8 mouse cellular contexts compared by ENCODE assay signal in genomic region chr5:110779998-110780760, GRCm38 (mm10). TPM values are rescaled to one million over a fixed set of nuclear protein-coding genes. Genes with fewer than 3 reads are reported as not detected.
DNase-seq lines count a peak whose midpoint lies in the region; ATAC-seq and TF ChIP-seq lines count a peak whose summit lies in the region.

Pus1 (minus strand) TSS chr5:110780659.

- no peak for TF ChIP-seq CTCF in MEL (IDR thresholded peaks at IDR 0.05 in 2 of 3, conservative IDR thresholded peaks at IDR 0.05 in 1 of 3; ENCODE audit: control insufficient read depth in 1 of 3, insufficient read depth in 1 of 3, low read depth in 2 of 3, low read length in 3 of 3, poor library complexity in 1 of 3, severe bottlenecking in 1 of 3)
- TF ChIP-seq CTCF in cerebellum, adult 2 months (IDR thresholded peaks at IDR 0.05; ENCODE audit: borderline replicate concordance, insufficient read depth, low read depth, low read length) = no peak

- under 1% methylated on average over 57 of the region's 57 CpGs for WGBS in cerebellum, adult 2 months
- WGBS in lung, embryonic 16.5 days = under 1% methylated on average over 57 of the region's 57 CpGs

- H3K4me3 ChIP-seq in MEL (ENCODE audit: control insufficient read depth in 1 of 2, insufficient read depth in 1 of 2, low read depth in 2 of 2, low read length in 2 of 2) = peak within 1 kb of the TSS; percentile 96 to 100
- H3K4me3 ChIP-seq in cerebellum, adult 2 months (replicated peaks; ENCODE audit: insufficient read depth, low read depth, low read length) = peak within 1 kb of the TSS; percentile 83
- H3K4me3 ChIP-seq in lung, embryonic 16.5 days (ENCODE audit: low read length) = peak within 1 kb of the TSS; percentile 83

- peak within 1 kb of the TSS; percentile 94 for H3K9ac ChIP-seq in MEL (ENCODE audit: control insufficient read depth, low read depth, low read length, poor library complexity, severe bottlenecking)
- peak within 1 kb of the TSS; percentile 84 for H3K9ac ChIP-seq in lung, embryonic 16.5 days (ENCODE audit: low read length)

- H3K79me2 ChIP-seq in MEL (ENCODE audit: control insufficient read depth, insufficient read depth, low read length, poor library complexity) = peaks cover 40% of the 10 kb centered on the region

- H3K27ac ChIP-seq in MEL (ENCODE audit: control insufficient read depth, low read depth, low read length) = peak within 1 kb of the TSS; percentile 40
- 0 out of 2 replicates have a peak within 1 kb of the TSS, but pooled peaks have one; percentile 4 for H3K27ac ChIP-seq in cerebellum, adult 2 months (ENCODE audit: insufficient read depth, low read length)
- H3K27ac ChIP-seq in lung, embryonic 16.5 days (ENCODE audit: low read length) = peak within 1 kb of the TSS; percentile 55; the same call in 1 of the 2 replicates

- no peaks in the 10 kb centered on the region for H3K27me3 ChIP-seq in MEL (ENCODE audit: control insufficient read depth in 1 of 2, insufficient read depth in 2 of 2, low read length in 2 of 2)
- H3K27me3 ChIP-seq in cerebellum, adult 2 months (ENCODE audit: control insufficient read depth, insufficient read depth, low read length) = no peaks in the 10 kb centered on the region
- H3K27me3 ChIP-seq in lung, embryonic 16.5 days (ENCODE audit: control insufficient read depth, insufficient read depth, low read depth, low read length) = no peaks in the 10 kb centered on the region

- peak within 1 kb of the TSS; percentile 92 for H3K4me2 ChIP-seq in lung, embryonic 16.5 days (ENCODE audit: low read depth, low read length)

- peaks cover 6 to 9% of the 10 kb centered on the region in 2 experiments for H3K36me3 ChIP-seq in MEL (ENCODE audit: control insufficient read depth in 1 of 2, insufficient read depth in 2 of 2, low read length in 2 of 2)
- H3K36me3 ChIP-seq in lung, embryonic 16.5 days (ENCODE audit: control insufficient read depth, insufficient read depth, low read length) = peaks cover 10% of the 10 kb centered on the region

- TF ChIP-seq POLR2A in MEL (IDR thresholded peaks at IDR 0.05; ENCODE audit: control insufficient read depth in 1 of 2, insufficient read depth in 1 of 2, low read depth in 1 of 2, low read length in 2 of 2, poor library complexity in 1 of 2) = peak in 1 of 2 experiments; percentile 78; a peak in 2 of 4 replicates
- TF ChIP-seq POLR2A in cerebellum, adult 2 months (IDR thresholded peaks at IDR 0.05; ENCODE audit: borderline replicate concordance, insufficient read depth, low read length) = peak; percentile 53; the same call in 1 of the 2 replicates

- peak; percentile 90 for DNase-seq in MEL (ENCODE audit: low read depth, low spot score)
- peak; percentile 92 to 94 for DNase-seq in cerebellum, adult 2 months
- DNase-seq in forelimb bud, embryonic 11.5 days (ENCODE audit: low read depth, low spot score) = peak; percentile 85
- DNase-seq in layer of hippocampus, adult 9-10 months (ENCODE audit: low spot score) = peak; percentile 63
- peak; percentile 87 for DNase-seq in ovary, postnatal 10 days (ENCODE audit: low spot score)
- peak; percentile 68 to 74 for DNase-seq in thymus, postnatal 10 days (ENCODE audit: low spot score in 2 of 2)

- ATAC-seq in hematopoietic stem cell, adult 5-6 weeks (replicated peaks in 1 of 2; ENCODE audit: insufficient read depth in 1 of 2, low FRiP score in 2 of 2, low TSS enrichment in 1 of 2, low read depth in 1 of 2, poor library complexity in 2 of 2, severe bottlenecking in 2 of 2) = peak; percentile 79 to 84
- peak; percentile 93 for ATAC-seq in lung, embryonic 16.5 days (ENCODE audit: low read depth)

- H3K9me3 ChIP-seq in MEL (replicated peaks; ENCODE audit: insufficient read depth, low read length) = no peaks in the 10 kb centered on the region
- H3K9me3 ChIP-seq in lung, embryonic 16.5 days (ENCODE audit: control insufficient read depth, low read length) = no peaks in the 10 kb centered on the region

- TF ChIP-seq RAD21 in MEL (IDR thresholded peaks at IDR 0.05; ENCODE audit: low read depth, low read length) = no peak

- TF ChIP-seq EP300 in MEL (IDR thresholded peaks at IDR 0.05; ENCODE audit: low read depth in 1 of 2, low read length in 2 of 2) = peak in 1 of 2 experiments; percentile 25; a peak in 1 of 4 replicates

- H3K4me1 ChIP-seq in MEL (ENCODE audit: control insufficient read depth in 1 of 2, insufficient read depth in 2 of 2, low read length in 2 of 2) = peaks cover 2 to 16% of the 10 kb centered on the region in 2 experiments; a peak in 3 of 4 replicates
- H3K4me1 ChIP-seq in cerebellum, adult 2 months (ENCODE audit: control insufficient read depth, insufficient read depth, low read length) = no peaks in the 10 kb centered on the region; the same call in 1 of the 2 replicates
- H3K4me1 ChIP-seq in lung, embryonic 16.5 days (replicated peaks; ENCODE audit: control insufficient read depth, insufficient read depth, low read length) = peaks cover 15% of the 10 kb centered on the region

TF ChIP-seq in MEL, 35 proteins besides CTCF, POLR2A, EP300 and RAD21:
- TF ChIP-seq MYC (IDR thresholded peaks at IDR 0.05; ENCODE audit: low read depth, low read length) (peak; percentile 98), ZKSCAN1 (IDR thresholded peaks at IDR 0.05; ENCODE audit: low read depth, low read length) (no peak), ZMIZ1 (IDR thresholded peaks at IDR 0.05; ENCODE audit: low read depth, low read length) (no peak), USF2 (IDR thresholded peaks at IDR 0.05; ENCODE audit: borderline replicate concordance in 1 of 2, insufficient read depth in 1 of 2, low read depth in 1 of 2, low read length in 2 of 2) (peak in 1 of 2 experiments; percentile 54; a peak in 1 of 4 replicates), TBP (IDR thresholded peaks at IDR 0.05; ENCODE audit: low read depth, low read length) (peak; percentile 66; the same call in 1 of the 2 replicates), ZNF384 (IDR thresholded peaks at IDR 0.05; ENCODE audit: low read depth, low read length) (no peak), CHD1 (IDR thresholded peaks at IDR 0.05; ENCODE audit: low read depth, low read length) (no peak), MXI1 (IDR thresholded peaks at IDR 0.05; ENCODE audit: low read depth, low read length) (peak; percentile 99), UBTF (IDR thresholded peaks at IDR 0.05; ENCODE audit: borderline replicate concordance, insufficient read depth, low read depth, low read length) (no peak), ELF1 (IDR thresholded peaks at IDR 0.05; ENCODE audit: low read depth, low read length) (peak; percentile 98), MEF2A (IDR thresholded peaks at IDR 0.05; ENCODE audit: extremely low read depth, insufficient replicate concordance, low read depth, low read length, poor library complexity, severe bottlenecking) (no peak), NELFE (IDR thresholded peaks at IDR 0.05; ENCODE audit: low read depth, low read length) (peak; percentile 75), TAL1 (IDR thresholded peaks at IDR 0.05; ENCODE audit: low read length) (no peak), MAX (IDR thresholded peaks at IDR 0.05; ENCODE audit: low read length) (peak; percentile 99), USF1 (IDR thresholded peaks at IDR 0.05; ENCODE audit: low read depth, low read length) (peak; percentile 93), RCOR1 (IDR thresholded peaks at IDR 0.05; ENCODE audit: low read depth, low read length) (no peak), CHD2 (IDR thresholded peaks at IDR 0.05; ENCODE audit: low read length) (no peak), ZC3H11A (IDR thresholded peaks at IDR 0.05; ENCODE audit: low read depth, low read length) (no peak), BHLHE40 (IDR thresholded peaks at IDR 0.05; ENCODE audit: borderline replicate concordance, low read depth, low read length) (peak; percentile 32; the same call in 1 of the 2 replicates), MYB (IDR thresholded peaks at IDR 0.05; ENCODE audit: low read depth, low read length) (no peak), GATA1 (IDR thresholded peaks at IDR 0.05; ENCODE audit: low read depth, low read length) (no peak), HCFC1 (IDR thresholded peaks at IDR 0.05; ENCODE audit: low read depth, low read length) (peak; percentile 89), SIN3A (IDR thresholded peaks at IDR 0.05; ENCODE audit: low read length) (peak; percentile 98), POLR2AphosphoS2 (IDR thresholded peaks at IDR 0.05; ENCODE audit: low read length) (peak; percentile 64; the same call in 1 of the 2 replicates), ETS1 (IDR thresholded peaks at IDR 0.05; ENCODE audit: low read depth, low read length) (peak; percentile 62; the same call in 1 of the 2 replicates), E2F4 (IDR thresholded peaks at IDR 0.05; ENCODE audit: borderline replicate concordance, low read depth, low read length) (no peak), MAZ (IDR thresholded peaks at IDR 0.05; ENCODE audit: low read depth, low read length) (peak; percentile 85; the same call in 1 of the 2 replicates), JUND (IDR thresholded peaks at IDR 0.05; ENCODE audit: low read depth, low read length) (no peak), MAFK (IDR thresholded peaks at IDR 0.05; ENCODE audit: borderline replicate concordance, low read depth, low read length) (no peak), SMC3 (IDR thresholded peaks at IDR 0.05; ENCODE audit: low read depth, low read length) (0 out of 2 replicates have a peak, but pooled peaks have one; percentile 9), POLR2AphosphoS5 (IDR thresholded peaks at IDR 0.05; ENCODE audit: borderline replicate concordance, low read depth, low read length) (no peak), KAT2A (conservative IDR thresholded peaks at IDR 0.05; ENCODE audit: low read depth, low read length) (no peak; the same call in 1 of the 2 replicates), GABPA (IDR thresholded peaks at IDR 0.05; ENCODE audit: low read depth, low read length) (no peak), TCF12 (IDR thresholded peaks at IDR 0.05; ENCODE audit: low read depth, low read length) (peak; percentile 68)

RNA-seq across cellular contexts. Expression of gene Pus1, which starts in this region (rescaled TPM):
- total RNA-seq in MEL (2012; rRNA removed) = 97.6 and 107 TPM in 2 replicates
- polyA plus RNA-seq in MEL (2012; ENCODE audit: insufficient read depth in 1 of 2, insufficient read length in 2 of 2, low read depth in 1 of 2, low replicate concordance in 2 of 2, missing spikeins in 1 of 2) = 100 to 1,000 TPM; 117 to 248 TPM
- polyA plus RNA-seq in cerebellum, adult 2 months (2012; rRNA removed) = 26.5 and 28.8 TPM in 2 replicates
- 46.0 and 75.6 TPM in 2 replicates for total RNA-seq in hematopoietic stem cell, adult 5-6 weeks (2017)
- 25.2 and 27.8 TPM in 2 replicates for polyA plus RNA-seq in lung, embryonic 16.5 days (2015; fragmentation: Nextera tagmentation; extraction: Ambion mirVana)

Comparison
In these comparisons a context has a peak if more than half of its experiments do, and no peak if none do; other contexts are left out.
1. Peak in every context shown above with its lines: DNase-seq, ATAC-seq, H3K4me3 ChIP-seq and H3K27ac ChIP-seq.
2. H3K27ac ChIP-seq: peak in every context shown above with its lines; median percentile 55 in lung, embryonic 16.5 days; 40 in MEL; 4 in cerebellum, adult 2 months.